ENCODE assay signal across 9 mouse cellular contexts in genomic region chr6:71438070-71438469, GRCm38 (mm10). TPM values are rescaled to one million over a fixed set of nuclear protein-coding genes. Genes with fewer than 3 reads are reported as not detected.
DNase-seq lines count a peak whose midpoint lies in the region; ATAC-seq lines count a peak whose summit lies in the region.
"Had no signal": no experiment of that assay in that cellular context is flagged by ENCODE, and none has a peak within 500 bp of the region (broad histone marks: within the 10 kb centered on the region; RNA-seq: fewer than 3 reads in every experiment).

No protein-coding gene starts in this region.

- DNase-seq in forebrain, embryonic 11.5 days (ENCODE audit: low spot score) = no peak
- no peak for DNase-seq in lung, postnatal 25 days (ENCODE audit: low spot score)
- no peak for DNase-seq in layer of hippocampus, adult 9-11 months
- no peak for DNase-seq in embryo, embryonic 10 days (ENCODE audit: low spot score)
- DNase-seq: kidney, postnatal 25 days had no signal

- 65% methylated on average over 1 of the region's 1 CpGs for whole genome bisulfite sequencing in forebrain, embryonic 12.5 days
- 60% methylated on average over 1 of the region's 1 CpGs for WGBS in forebrain, embryonic 11.5 days
- 56% methylated on average over 1 of the region's 1 CpGs for WGBS in lung, embryonic 16.5 days
- 66% methylated on average over 1 of the region's 1 CpGs for WGBS in liver, embryonic 12.5 days (ENCODE audit: insufficient replicate concordance)
- WGBS in stomach, embryonic 15.5 days = 59% methylated on average over 1 of the region's 1 CpGs

- no peak overlapping the region for H3K27ac ChIP-seq in forebrain, embryonic 12.5 days
- no peak overlapping the region for H3K27ac ChIP-seq in forebrain, embryonic 11.5 days (ENCODE audit: low read depth, low read length)
- H3K27ac ChIP-seq in lung, embryonic 16.5 days (ENCODE audit: low read length) = no peak overlapping the region
- H3K27ac ChIP-seq in liver, embryonic 12.5 days = no peak overlapping the region
- no peak overlapping the region for H3K27ac ChIP-seq in stomach, embryonic 15.5 days

- ATAC-seq in forebrain, embryonic 12.5 days (ENCODE audit: low FRiP score) = no peak
- no peak for ATAC-seq in forebrain, embryonic 11.5 days (replicated peaks; ENCODE audit: low FRiP score)
- no peak for ATAC-seq in lung, embryonic 16.5 days (ENCODE audit: low read depth)
- ATAC-seq in liver, embryonic 12.5 days = no peak
- no peak for ATAC-seq in stomach, embryonic 15.5 days (ENCODE audit: insufficient read depth, low FRiP score, low read depth)

- H3K36me3 ChIP-seq in forebrain, embryonic 12.5 days (replicated peaks) = no peaks in the 10 kb centered on the region
- no peaks in the 10 kb centered on the region for H3K36me3 ChIP-seq in forebrain, embryonic 11.5 days (ENCODE audit: control insufficient read depth, insufficient read depth, low read length)
- no peaks in the 10 kb centered on the region for H3K36me3 ChIP-seq in lung, embryonic 16.5 days (ENCODE audit: control insufficient read depth, insufficient read depth, low read length)
- no peaks in the 10 kb centered on the region for H3K36me3 ChIP-seq in liver, embryonic 12.5 days
- no peaks in the 10 kb centered on the region for H3K36me3 ChIP-seq in stomach, embryonic 15.5 days

- no peak overlapping the region for H3K4me3 ChIP-seq in forebrain, embryonic 12.5 days (replicated peaks)
- H3K4me3 ChIP-seq in forebrain, embryonic 11.5 days (ENCODE audit: low read depth, low read length) = no peak overlapping the region
- no peak overlapping the region for H3K4me3 ChIP-seq in lung, embryonic 16.5 days (ENCODE audit: low read length)
- H3K4me3 ChIP-seq in liver, embryonic 12.5 days = no peak overlapping the region
- H3K4me3 ChIP-seq in stomach, embryonic 15.5 days (replicated peaks) = 0 out of 2 replicates have a peak overlapping the region, but pooled peaks have one; percentile 1

- peak overlapping the region; percentile 1; the same call in 1 of the 2 replicates for H3K4me2 ChIP-seq in forebrain, embryonic 12.5 days
- no peak overlapping the region for H3K4me2 ChIP-seq in forebrain, embryonic 11.5 days (ENCODE audit: low read depth, low read length, severe bottlenecking)
- 0 out of 2 replicates have a peak overlapping the region, but pooled peaks have one; percentile 8 for H3K4me2 ChIP-seq in lung, embryonic 16.5 days (ENCODE audit: low read depth, low read length)
- peak overlapping the region; percentile 95 for H3K4me2 ChIP-seq in liver, embryonic 12.5 days
- peak overlapping the region; percentile 35 for H3K4me2 ChIP-seq in stomach, embryonic 15.5 days

- H3K4me1 ChIP-seq in forebrain, embryonic 12.5 days = peaks cover 34% of the 10 kb centered on the region
- H3K4me1 ChIP-seq in forebrain, embryonic 11.5 days (replicated peaks; ENCODE audit: control insufficient read depth, insufficient read depth, low read length) = peaks cover 6% of the 10 kb centered on the region; the same call in 1 of the 2 replicates
- H3K4me1 ChIP-seq in lung, embryonic 16.5 days (replicated peaks; ENCODE audit: control insufficient read depth, insufficient read depth, low read length) = peaks cover 18% of the 10 kb centered on the region
- peaks cover 48% of the 10 kb centered on the region for H3K4me1 ChIP-seq in liver, embryonic 12.5 days
- peaks cover 12% of the 10 kb centered on the region for H3K4me1 ChIP-seq in stomach, embryonic 15.5 days

- H3K9ac ChIP-seq in forebrain, embryonic 12.5 days = peak overlapping the region; percentile 21; the same call in 1 of the 2 replicates
- no peak overlapping the region; the same call in 1 of the 2 replicates for H3K9ac ChIP-seq in forebrain, embryonic 11.5 days (ENCODE audit: low read length)
- H3K9ac ChIP-seq in lung, embryonic 16.5 days (ENCODE audit: low read length) = 0 out of 2 replicates have a peak overlapping the region, but pooled peaks have one; percentile 0
- no peak overlapping the region for H3K9ac ChIP-seq in liver, embryonic 12.5 days
- no peak overlapping the region for H3K9ac ChIP-seq in stomach, embryonic 15.5 days

- H3K27me3 ChIP-seq in forebrain, embryonic 12.5 days = no peaks in the 10 kb centered on the region
- no peaks in the 10 kb centered on the region for H3K27me3 ChIP-seq in forebrain, embryonic 11.5 days (ENCODE audit: control insufficient read depth, insufficient read depth, low read length)
- H3K27me3 ChIP-seq in lung, embryonic 16.5 days (ENCODE audit: control insufficient read depth, insufficient read depth, low read depth, low read length) = no peaks in the 10 kb centered on the region
- no peaks in the 10 kb centered on the region for H3K27me3 ChIP-seq in liver, embryonic 12.5 days (replicated peaks)
- no peaks in the 10 kb centered on the region for H3K27me3 ChIP-seq in stomach, embryonic 15.5 days (replicated peaks)

- H3K9me3 ChIP-seq in forebrain, embryonic 12.5 days = no peaks in the 10 kb centered on the region
- no peaks in the 10 kb centered on the region for H3K9me3 ChIP-seq in forebrain, embryonic 11.5 days (ENCODE audit: control insufficient read depth, low read length)
- no peaks in the 10 kb centered on the region for H3K9me3 ChIP-seq in lung, embryonic 16.5 days (ENCODE audit: control insufficient read depth, low read length)
- H3K9me3 ChIP-seq in liver, embryonic 12.5 days (replicated peaks) = no peaks in the 10 kb centered on the region
- no peaks in the 10 kb centered on the region for H3K9me3 ChIP-seq in stomach, embryonic 15.5 days

RNA-seq across cellular contexts. Expression of gene Rmnd5a, which starts 2.4 kb away (rescaled TPM):
- polyA plus RNA-seq in forebrain, embryonic 12.5 days (2016; fragmentation: Nextera tagmentation; extraction: Ambion mirVana) = 11.0 and 13.8 TPM in 2 replicates
- 8.8 and 10.9 TPM in 2 replicates for polyA plus RNA-seq in forebrain, embryonic 11.5 days (2014; fragmentation: Nextera tagmentation; extraction: Ambion mirVana)
- 9.7 and 11.3 TPM in 2 replicates for polyA plus RNA-seq in lung, embryonic 16.5 days (2015; fragmentation: Nextera tagmentation; extraction: Ambion mirVana)
- polyA plus RNA-seq in liver, embryonic 12.5 days (2016; fragmentation: Nextera tagmentation; extraction: Ambion mirVana) = 11.6 and 12.3 TPM in 2 replicates
- 13.7 and 14.3 TPM in 2 replicates for polyA plus RNA-seq in stomach, embryonic 15.5 days (2015; fragmentation: Nextera tagmentation; extraction: Ambion mirVana)

RNA-seq across cellular contexts. Expression of gene Rnf103, which starts 55.6 kb away (rescaled TPM):
- polyA plus RNA-seq in forebrain, embryonic 12.5 days (2016; fragmentation: Nextera tagmentation; extraction: Ambion mirVana) = 19.4 and 22.3 TPM in 2 replicates
- 17.9 and 18.9 TPM in 2 replicates for polyA plus RNA-seq in forebrain, embryonic 11.5 days (2014; fragmentation: Nextera tagmentation; extraction: Ambion mirVana)
- 7.4 and 10.8 TPM in 2 replicates for polyA plus RNA-seq in lung, embryonic 16.5 days (2015; fragmentation: Nextera tagmentation; extraction: Ambion mirVana)
- polyA plus RNA-seq in liver, embryonic 12.5 days (2016; fragmentation: Nextera tagmentation; extraction: Ambion mirVana) = 11.0 and 11.2 TPM in 2 replicates
- 23.6 and 23.8 TPM in 2 replicates for polyA plus RNA-seq in stomach, embryonic 15.5 days (2015; fragmentation: Nextera tagmentation; extraction: Ambion mirVana)

Comparison
In these comparisons a context has a peak if more than half of its experiments do, and no peak if none do; other contexts are left out.
1. H3K9ac ChIP-seq: peak in forebrain, embryonic 12.5 days (single experiment) and lung, embryonic 16.5 days (single experiment); none in forebrain, embryonic 11.5 days (single experiment), liver, embryonic 12.5 days (single experiment) and stomach, embryonic 15.5 days (single experiment).